20 mouse cellular contexts compared by ENCODE assay signal in genomic region chr17:50160904-50161805, GRCm38 (mm10). TPM values are rescaled to one million over a fixed set of nuclear protein-coding genes. Genes with fewer than 3 reads are reported as not detected.
DNase-seq lines count a peak whose midpoint lies in the region; ATAC-seq and TF ChIP-seq lines count a peak whose summit lies in the region.
"Had no signal": no experiment of that assay in that cellular context is flagged by ENCODE, and none has a peak within 500 bp of the region (broad histone marks: within the 10 kb centered on the region; RNA-seq: fewer than 3 reads in every experiment).

No protein-coding gene starts in this region.

- 0 out of 2 replicates have a peak, but pooled peaks cover 9% of the 10 kb centered on the region for H3K9me3 ChIP-seq in embryonic facial prominence, embryonic 13.5 days
- peaks cover 7% of the 10 kb centered on the region; the same call in 1 of the 2 replicates for H3K9me3 ChIP-seq in embryonic facial prominence, embryonic 10.5 days
- H3K9me3 ChIP-seq in limb, embryonic 13.5 days, result peaks cover 14% of the 10 kb centered on the region
- H3K9me3 ChIP-seq in limb, embryonic 10.5 days (replicated peaks), result no peaks in the 10 kb centered on the region
- no peaks in the 10 kb centered on the region for H3K9me3 ChIP-seq in hindbrain, postnatal 0 days (ENCODE audit: low read length)
- H3K9me3 ChIP-seq: stomach, embryonic 15.5 days had no signal

- ATAC-seq in embryonic facial prominence, embryonic 13.5 days (ENCODE audit: insufficient number of reproducible peaks, insufficient read depth, low FRiP score, low TSS enrichment, low read depth), result no peak
- ATAC-seq in limb, embryonic 13.5 days (ENCODE audit: low FRiP score, low read depth), result no peak
- 0 out of 2 replicates have a peak, but pooled peaks have one; percentile 33 for ATAC-seq in hindbrain, postnatal 0 days
- ATAC-seq: CD4-positive, CD25-positive, alpha-beta regulatory T cell, adult 4 months had no signal

- H3K4me1 ChIP-seq in embryonic facial prominence, embryonic 13.5 days, result no peaks in the 10 kb centered on the region; the same call in 1 of the 2 replicates
- H3K4me1 ChIP-seq in embryonic facial prominence, embryonic 10.5 days, result no peaks in the 10 kb centered on the region
- peaks cover 8% of the 10 kb centered on the region; the same call in 1 of the 2 replicates for H3K4me1 ChIP-seq in limb, embryonic 13.5 days
- no peaks in the 10 kb centered on the region for H3K4me1 ChIP-seq in limb, embryonic 10.5 days
- no peaks in the 10 kb centered on the region for H3K4me1 ChIP-seq in hindbrain, postnatal 0 days (ENCODE audit: insufficient read depth, low read length)
- H3K4me1 ChIP-seq: embryonic facial prominence, embryonic 12.5 days; forebrain, embryonic 10.5 days; stomach, embryonic 15.5 days had no signal

- no peak for TF ChIP-seq CTCF in brain, embryonic 14.5 days (IDR thresholded peaks at IDR 0.05; ENCODE audit: borderline replicate concordance, extremely low read depth, insufficient read depth, insufficient read length)
- no peak for TF ChIP-seq CTCF in hindbrain, postnatal 0 days (IDR thresholded peaks at IDR 0.05; ENCODE audit: low read depth)

- DNase-seq in embryonic facial prominence, embryonic 10.5 days (ENCODE audit: low spot score), result no peak
- DNase-seq in limb, embryonic 10.5 days (ENCODE audit: low spot score), result no peak
- peak; percentile 25 for DNase-seq in brain, embryonic 14.5 days (ENCODE audit: low read depth)
- no peak for DNase-seq in hindbrain, postnatal 0 days (ENCODE audit: low spot score)
- no peak for DNase-seq in adrenal gland, postnatal 14 days
- DNase-seq in urinary bladder, postnatal 36 days (ENCODE audit: low spot score in 2 of 2), result no peak
- DNase-seq: adrenal gland, postnatal 25 days; cerebellum, adult 8-10 months; gastrocnemius, adult 2 months; lung, adult 2 months; thymus, adult 2 months had no signal

- H3K27ac ChIP-seq in embryonic facial prominence, embryonic 13.5 days, result peak overlapping the region; percentile 41; the same call in 1 of the 2 replicates
- no peak overlapping the region for H3K27ac ChIP-seq in embryonic facial prominence, embryonic 10.5 days (replicated peaks)
- H3K27ac ChIP-seq in limb, embryonic 13.5 days, result peak overlapping the region; percentile 48; the same call in 1 of the 2 replicates
- no peak overlapping the region for H3K27ac ChIP-seq in limb, embryonic 10.5 days
- H3K27ac ChIP-seq in hindbrain, postnatal 0 days, result no peak overlapping the region
- H3K27ac ChIP-seq: embryonic facial prominence, embryonic 12.5 days; gastrocnemius, adult 2 months; heart, embryonic 10.5 days; stomach, embryonic 15.5 days had no signal

- no peak overlapping the region for H3K4me2 ChIP-seq in embryonic facial prominence, embryonic 13.5 days
- H3K4me2 ChIP-seq in limb, embryonic 13.5 days (replicated peaks), result no peak overlapping the region
- no peak overlapping the region for H3K4me2 ChIP-seq in hindbrain, postnatal 0 days (ENCODE audit: low read depth, low read length)
- H3K4me2 ChIP-seq: embryonic facial prominence, embryonic 12.5 days; stomach, embryonic 15.5 days had no signal

- H3K27me3 ChIP-seq in embryonic facial prominence, embryonic 13.5 days, result no peaks in the 10 kb centered on the region
- no peaks in the 10 kb centered on the region for H3K27me3 ChIP-seq in embryonic facial prominence, embryonic 10.5 days (replicated peaks; ENCODE audit: low read depth, poor library complexity, severe bottlenecking)
- H3K27me3 ChIP-seq in limb, embryonic 13.5 days, result no peaks in the 10 kb centered on the region
- no peaks in the 10 kb centered on the region for H3K27me3 ChIP-seq in limb, embryonic 10.5 days (ENCODE audit: low read depth, poor library complexity, severe bottlenecking)
- H3K27me3 ChIP-seq in hindbrain, postnatal 0 days (ENCODE audit: insufficient read depth, low read length), result no peaks in the 10 kb centered on the region
- H3K27me3 ChIP-seq: embryonic facial prominence, embryonic 12.5 days; megakaryocyte, embryonic 14.5 days; stomach, embryonic 15.5 days had no signal

- no peak overlapping the region for H3K4me3 ChIP-seq in embryonic facial prominence, embryonic 13.5 days
- no peak overlapping the region for H3K4me3 ChIP-seq in embryonic facial prominence, embryonic 10.5 days
- H3K4me3 ChIP-seq in limb, embryonic 13.5 days, result no peak overlapping the region
- H3K4me3 ChIP-seq in limb, embryonic 10.5 days, result no peak overlapping the region
- H3K4me3 ChIP-seq in hindbrain, postnatal 0 days (ENCODE audit: low read length), result no peak overlapping the region
- H3K4me3 ChIP-seq: embryonic facial prominence, embryonic 12.5 days; forebrain, embryonic 10.5 days; gastrocnemius, adult 2 months; heart, embryonic 10.5 days; megakaryocyte, embryonic 14.5 days; stomach, embryonic 15.5 days had no signal

- H3K9ac ChIP-seq in embryonic facial prominence, embryonic 13.5 days, result no peak overlapping the region
- H3K9ac ChIP-seq in limb, embryonic 13.5 days, result no peak overlapping the region
- no peak overlapping the region for H3K9ac ChIP-seq in hindbrain, postnatal 0 days (replicated peaks; ENCODE audit: low read length)
- H3K9ac ChIP-seq: embryonic facial prominence, embryonic 12.5 days; stomach, embryonic 15.5 days had no signal

- 67% methylated on average over 20 of the region's 20 CpGs for WGBS in embryonic facial prominence, embryonic 13.5 days
- 90% methylated on average over 20 of the region's 20 CpGs for WGBS in embryonic facial prominence, embryonic 10.5 days
- WGBS in limb, embryonic 13.5 days, result 64% methylated on average over 20 of the region's 20 CpGs
- 94% methylated on average over 20 of the region's 20 CpGs for WGBS in limb, embryonic 10.5 days
- 51% methylated on average over 20 of the region's 20 CpGs for WGBS in hindbrain, postnatal 0 days

- H3K36me3 ChIP-seq in embryonic facial prominence, embryonic 13.5 days, result peaks cover 19% of the 10 kb centered on the region
- H3K36me3 ChIP-seq in embryonic facial prominence, embryonic 10.5 days (replicated peaks), result peaks cover 10% of the 10 kb centered on the region
- peaks cover 12% of the 10 kb centered on the region for H3K36me3 ChIP-seq in limb, embryonic 13.5 days
- peaks cover 5% of the 10 kb centered on the region; the same call in 1 of the 2 replicates for H3K36me3 ChIP-seq in limb, embryonic 10.5 days
- H3K36me3 ChIP-seq in hindbrain, postnatal 0 days (ENCODE audit: insufficient read depth, low read length), result no peaks in the 10 kb centered on the region
- H3K36me3 ChIP-seq: embryonic facial prominence, embryonic 12.5 days; G1E had no signal

- TF ChIP-seq POLR2A in brain, embryonic 14.5 days (IDR thresholded peaks at IDR 0.05; ENCODE audit: borderline replicate concordance, extremely low read depth, insufficient read depth, insufficient read length, poor library complexity, severe bottlenecking), result no peak

RNA-seq across cellular contexts. Expression of gene Rftn1, which starts 29.3 kb away (rescaled TPM):
- 15.8 and 20.3 TPM in 2 replicates for polyA plus RNA-seq in embryonic facial prominence, embryonic 13.5 days (2015; fragmentation: Nextera tagmentation; extraction: Ambion mirVana)
- polyA plus RNA-seq in embryonic facial prominence, embryonic 10.5 days (2016; fragmentation: Nextera tagmentation; extraction: Ambion mirVana), result 4.4 and 6.6 TPM in 2 replicates
- polyA plus RNA-seq in limb, embryonic 13.5 days (2015; fragmentation: Nextera tagmentation; extraction: Ambion mirVana), result 17.2 TPM in 2 replicates
- polyA plus RNA-seq in limb, embryonic 10.5 days (2016; fragmentation: Nextera tagmentation; extraction: Ambion mirVana), result 6.3 and 7.2 TPM in 2 replicates
- 17.7 and 18.2 TPM in 2 replicates for polyA plus RNA-seq in brain, embryonic 14.5 days (2012; rRNA removed)
- total RNA-seq in hindbrain, postnatal 0 days (2014; rRNA removed), result 39.5 and 44.4 TPM in 2 replicates
- polyA plus RNA-seq in hindbrain, postnatal 0 days (2015; fragmentation: Nextera tagmentation; extraction: Ambion mirVana), result 18.2 and 19.7 TPM in 2 replicates
- 17.6 and 24.0 TPM in 2 replicates for total RNA-seq in adrenal gland, postnatal 14 days (2021)
- total RNA-seq: G1E had no signal
- polyA plus RNA-seq: G1E had no signal

Comparison
In these comparisons a context has a peak if more than half of its experiments do, and no peak if none do; other contexts are left out.
1. H3K27ac ChIP-seq: peak in embryonic facial prominence, embryonic 13.5 days (single experiment) and limb, embryonic 13.5 days (single experiment); none in embryonic facial prominence, embryonic 10.5 days (single experiment), limb, embryonic 10.5 days (single experiment) and hindbrain, postnatal 0 days (single experiment).